Mouse (Mus musculus) heart, adult 2 months (tissue): Measurements from ENCODE around the gene Slit1.

ENCODE experiments used
- EP300 ChIP-seq: fragments of 200-500 bp; IDR thresholded peaks from 2 replicates; pipeline ENCODE4 v1.6.1; 2011; ENCODE audit warnings: low read depth, low read length, control low read depth; ENCODE audit not compliant: insufficient read depth
- POLR2A ChIP-seq: fragments of 200-500 bp; IDR thresholded peaks from 2 replicates; pipeline ENCODE4 v1.6.1; 2011; ENCODE audit warnings: mild to moderate bottlenecking, low read depth, low read length, control low read depth; ENCODE audit not compliant: insufficient read depth

DNA sequence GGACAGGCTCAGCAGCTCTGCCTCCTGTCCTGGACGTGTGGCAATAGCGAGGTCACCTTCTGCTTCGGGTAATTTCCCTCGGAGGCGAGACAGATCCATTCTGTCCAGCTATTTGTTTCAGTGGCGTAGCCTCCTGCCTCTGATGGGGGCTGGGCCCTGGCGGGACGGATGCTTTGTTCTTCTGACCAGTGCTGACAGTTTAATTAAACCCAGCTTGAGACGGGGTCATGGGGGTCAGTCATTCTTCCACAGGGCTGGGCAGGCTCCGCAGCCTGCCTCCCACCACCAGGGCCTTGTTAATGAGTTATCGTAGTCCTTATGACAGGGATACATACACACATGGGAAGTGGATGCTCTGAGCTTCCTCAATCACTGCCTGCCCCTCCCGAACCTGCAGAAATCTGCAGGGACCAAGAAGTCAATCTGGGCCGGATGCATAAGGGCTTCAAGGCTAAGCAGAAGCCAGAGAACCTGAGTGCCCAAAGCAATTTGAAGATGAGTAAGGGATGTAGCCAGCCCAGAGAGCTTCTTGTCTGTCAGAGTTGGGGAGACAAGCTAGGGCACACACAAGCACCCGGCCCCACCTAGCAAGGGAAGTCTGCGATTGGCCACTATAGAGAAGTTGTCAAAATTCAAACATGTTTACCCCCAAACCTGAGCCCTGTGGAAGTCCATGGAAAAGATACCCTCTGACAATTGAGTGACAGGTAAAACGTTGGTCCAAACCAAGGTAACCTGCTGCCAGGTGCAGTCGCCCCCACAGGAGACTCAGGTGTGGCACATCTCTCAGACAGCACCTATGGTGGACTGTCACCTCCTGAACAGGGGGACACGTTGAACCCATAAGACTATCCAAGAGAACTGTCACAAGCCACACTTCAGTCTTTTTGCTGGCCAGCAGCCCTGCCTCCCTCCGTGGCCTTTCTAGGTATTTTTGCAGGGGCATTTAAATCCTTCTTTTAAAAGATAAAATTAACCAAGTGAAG, 26.9 kb downstream of the Slit1 start:
- no peak for TF ChIP-seq EP300
- TF ChIP-seq POLR2A: no peak
